Comparison of ENCODE assay signal across 8 mouse cellular contexts in genomic region chr13:68607652-68608405, GRCm38 (mm10). TPM values are rescaled to one million over a fixed set of nuclear protein-coding genes. Genes with fewer than 3 reads are reported as not detected.
A peak's percentile ranks its signal among the peaks of the same experiment; 100 is the strongest.
DNase-seq lines count a peak whose midpoint lies in the region; ATAC-seq and TF ChIP-seq lines count a peak whose summit lies in the region.

No protein-coding gene starts in this region.

- no peak for DNase-seq in kidney, postnatal 14 days
- peak; percentile 56 for DNase-seq in brain, adult 2 months (ENCODE audit: low read depth, low spot score)
- no peak for DNase-seq in hindbrain, embryonic 14.5 days (ENCODE audit: low spot score)
- DNase-seq in midbrain, embryonic 14.5 days, result peak; percentile 40
- no peak for DNase-seq in ovary, postnatal 10 days (ENCODE audit: low spot score)
- DNase-seq in gastrocnemius, postnatal 25 days, result no peak
- DNase-seq in thymus, adult 2 months, result no peak

- H3K9me3 ChIP-seq in kidney, embryonic 15.5 days (replicated peaks), result no peaks in the 10 kb centered on the region
- no peaks in the 10 kb centered on the region for H3K9me3 ChIP-seq in hindbrain, embryonic 14.5 days (ENCODE audit: control insufficient read depth, low read length)
- H3K9me3 ChIP-seq in midbrain, embryonic 14.5 days (ENCODE audit: control insufficient read depth, low read length), result no peaks in the 10 kb centered on the region

- peak overlapping the region; percentile 51 for H3K4me2 ChIP-seq in kidney, embryonic 15.5 days
- H3K4me2 ChIP-seq in hindbrain, embryonic 14.5 days (replicated peaks), result peak overlapping the region; percentile 25; the same call in 1 of the 2 replicates
- H3K4me2 ChIP-seq in midbrain, embryonic 14.5 days (ENCODE audit: low read length), result peak overlapping the region; percentile 35

- H3K4me1 ChIP-seq in kidney, embryonic 15.5 days, result peaks cover 14% of the 10 kb centered on the region
- H3K4me1 ChIP-seq in hindbrain, embryonic 14.5 days (replicated peaks; ENCODE audit: control insufficient read depth, insufficient read depth, low read length), result no peaks in the 10 kb centered on the region
- H3K4me1 ChIP-seq in midbrain, embryonic 14.5 days (ENCODE audit: control insufficient read depth, insufficient read depth, low read length), result 0 out of 2 replicates have a peak, but pooled peaks cover 9% of the 10 kb centered on the region
- no peaks in the 10 kb centered on the region for H3K4me1 ChIP-seq in thymus, adult 2 months (replicated peaks; ENCODE audit: control insufficient read depth, insufficient read depth, low read length)

- ATAC-seq in kidney, embryonic 15.5 days (replicated peaks; ENCODE audit: low FRiP score), result peak; percentile 63
- ATAC-seq in hindbrain, embryonic 14.5 days (ENCODE audit: low FRiP score), result peak; percentile 13; the same call in 1 of the 2 replicates
- peak; percentile 61; the same call in 1 of the 2 replicates for ATAC-seq in midbrain, embryonic 14.5 days (ENCODE audit: low FRiP score, low TSS enrichment)

- no peaks in the 10 kb centered on the region for H3K36me3 ChIP-seq in kidney, embryonic 15.5 days
- H3K36me3 ChIP-seq in hindbrain, embryonic 14.5 days (replicated peaks; ENCODE audit: control insufficient read depth, insufficient read depth), result no peaks in the 10 kb centered on the region
- no peaks in the 10 kb centered on the region for H3K36me3 ChIP-seq in midbrain, embryonic 14.5 days (ENCODE audit: control insufficient read depth, insufficient read depth, low read length)
- H3K36me3 ChIP-seq in thymus, adult 2 months (ENCODE audit: control insufficient read depth, insufficient read depth, low read length), result no peaks in the 10 kb centered on the region

- H3K27ac ChIP-seq in kidney, embryonic 15.5 days, result peak overlapping the region; percentile 37; the same call in 1 of the 2 replicates
- H3K27ac ChIP-seq in hindbrain, embryonic 14.5 days, result peak overlapping the region; percentile 64
- H3K27ac ChIP-seq in midbrain, embryonic 14.5 days (replicated peaks; ENCODE audit: low read depth, low read length), result peak overlapping the region; percentile 74
- H3K27ac ChIP-seq in thymus, adult 2 months (ENCODE audit: control insufficient read depth, insufficient read depth, low read length), result no peak overlapping the region

- 49% methylated on average over 21 of the region's 21 CpGs for WGBS in kidney, embryonic 15.5 days
- 55% methylated on average over 21 of the region's 21 CpGs for WGBS in hindbrain, embryonic 14.5 days
- WGBS in midbrain, embryonic 14.5 days, result 60% methylated on average over 21 of the region's 21 CpGs
- WGBS in thymus, adult 2 months, result 54% methylated on average over 21 of the region's 21 CpGs

- H3K9ac ChIP-seq in kidney, embryonic 15.5 days, result no peak overlapping the region
- H3K9ac ChIP-seq in hindbrain, embryonic 14.5 days, result peak overlapping the region; percentile 22; the same call in 1 of the 2 replicates
- H3K9ac ChIP-seq in midbrain, embryonic 14.5 days (replicated peaks; ENCODE audit: low read length), result peak overlapping the region; percentile 20; the same call in 1 of the 2 replicates

- peak overlapping the region; percentile 28 for H3K4me3 ChIP-seq in kidney, embryonic 15.5 days (replicated peaks)
- no peak overlapping the region for H3K4me3 ChIP-seq in hindbrain, embryonic 14.5 days (replicated peaks; ENCODE audit: low read length)
- no peak overlapping the region for H3K4me3 ChIP-seq in midbrain, embryonic 14.5 days (replicated peaks; ENCODE audit: low read depth, low read length)
- no peak overlapping the region for H3K4me3 ChIP-seq in thymus, adult 2 months (ENCODE audit: control insufficient read depth, insufficient read depth, low read length)

- TF ChIP-seq POLR2A in thymus, adult 2 months (IDR thresholded peaks at IDR 0.05; ENCODE audit: control insufficient read depth, extremely low read depth, insufficient read depth, low read length, poor library complexity), result no peak

- TF ChIP-seq CTCF in thymus, adult 2 months (IDR thresholded peaks at IDR 0.05; ENCODE audit: borderline replicate concordance, control insufficient read depth, extremely low read depth, insufficient read depth, low read length, poor library complexity), result no peak

- H3K27me3 ChIP-seq in kidney, embryonic 15.5 days, result no peaks in the 10 kb centered on the region
- no peaks in the 10 kb centered on the region for H3K27me3 ChIP-seq in hindbrain, embryonic 14.5 days (ENCODE audit: control insufficient read depth, insufficient read depth, low read length)
- H3K27me3 ChIP-seq in midbrain, embryonic 14.5 days (ENCODE audit: control insufficient read depth, insufficient read depth, low read length), result no peaks in the 10 kb centered on the region
- H3K27me3 ChIP-seq in thymus, adult 2 months (ENCODE audit: control insufficient read depth, insufficient read depth, low read length), result no peaks in the 10 kb centered on the region

RNA-seq across cellular contexts. Expression of gene 1700001L19Rik, which starts 10.6 kb away (rescaled TPM):
- 0.27 and 0.90 TPM in 2 replicates for polyA plus RNA-seq in kidney, embryonic 15.5 days (2015; fragmentation: Nextera tagmentation; extraction: Ambion mirVana)
- polyA plus RNA-seq in hindbrain, embryonic 14.5 days (2014; fragmentation: Nextera tagmentation; extraction: Ambion mirVana), result 6.0 and 6.9 TPM in 2 replicates
- 4.6 and 9.5 TPM in 2 replicates for polyA plus RNA-seq in midbrain, embryonic 14.5 days (2014; fragmentation: Nextera tagmentation; extraction: Ambion mirVana)
- total RNA-seq in gastrocnemius, postnatal 25 days (2021), result not detected
- polyA plus RNA-seq in thymus, adult 2 months (2012; rRNA removed), result 0.05 and 0.11 TPM in 2 replicates

RNA-seq across cellular contexts. Expression of gene Fastkd3, which starts 25.8 kb away (rescaled TPM):
- 33.1 and 36.9 TPM in 2 replicates for polyA plus RNA-seq in kidney, embryonic 15.5 days (2015; fragmentation: Nextera tagmentation; extraction: Ambion mirVana)
- 24.0 and 24.6 TPM in 2 replicates for polyA plus RNA-seq in hindbrain, embryonic 14.5 days (2014; fragmentation: Nextera tagmentation; extraction: Ambion mirVana)
- 25.0 and 27.3 TPM in 2 replicates for polyA plus RNA-seq in midbrain, embryonic 14.5 days (2014; fragmentation: Nextera tagmentation; extraction: Ambion mirVana)
- total RNA-seq in gastrocnemius, postnatal 25 days (2021), result 1 to 10 TPM; 8.9 to 9.3 TPM
- polyA plus RNA-seq in thymus, adult 2 months (2012; rRNA removed), result 26.7 and 31.5 TPM in 2 replicates

RNA-seq across cellular contexts. Expression of gene Mtrr, which starts 25.9 kb away (rescaled TPM):
- polyA plus RNA-seq in kidney, embryonic 15.5 days (2015; fragmentation: Nextera tagmentation; extraction: Ambion mirVana), result 21.7 and 22.7 TPM in 2 replicates
- 12.9 and 14.8 TPM in 2 replicates for polyA plus RNA-seq in hindbrain, embryonic 14.5 days (2014; fragmentation: Nextera tagmentation; extraction: Ambion mirVana)
- 10.2 and 13.5 TPM in 2 replicates for polyA plus RNA-seq in midbrain, embryonic 14.5 days (2014; fragmentation: Nextera tagmentation; extraction: Ambion mirVana)
- 10 to 100 TPM; 18.1 to 19.7 TPM for total RNA-seq in gastrocnemius, postnatal 25 days (2021)
- 13.0 and 15.3 TPM in 2 replicates for polyA plus RNA-seq in thymus, adult 2 months (2012; rRNA removed)

Comparison
In these comparisons a context has a peak if more than half of its experiments do, and no peak if none do; other contexts are left out.
1. ATAC-seq: peak in every context shown above with its lines; median percentile 63 in kidney, embryonic 15.5 days; 61 in midbrain, embryonic 14.5 days; 13 in hindbrain, embryonic 14.5 days.
2. DNase-seq: peak in brain, adult 2 months (single experiment) and midbrain, embryonic 14.5 days (single experiment); none in kidney, postnatal 14 days (single experiment), hindbrain, embryonic 14.5 days (single experiment), ovary, postnatal 10 days (single experiment), gastrocnemius, postnatal 25 days (single experiment) and thymus, adult 2 months (single experiment).
3. Peak in every context shown above with its lines, with median percentiles within 50 percentile points of each other: H3K4me2 ChIP-seq.